Mouse (Mus musculus) liver, adult (tissue): ENCODE results near the gene Olfr59.

Source experiments
- GATA4 ChIP-seq: IDR thresholded peaks from 2 replicates; pipeline ENCODE4 v1.6.1; 2014; ENCODE audit warnings: mild to moderate bottlenecking, low read length; ENCODE audit not compliant: insufficient replicate concordance

Gene Olfr59

DNA sequence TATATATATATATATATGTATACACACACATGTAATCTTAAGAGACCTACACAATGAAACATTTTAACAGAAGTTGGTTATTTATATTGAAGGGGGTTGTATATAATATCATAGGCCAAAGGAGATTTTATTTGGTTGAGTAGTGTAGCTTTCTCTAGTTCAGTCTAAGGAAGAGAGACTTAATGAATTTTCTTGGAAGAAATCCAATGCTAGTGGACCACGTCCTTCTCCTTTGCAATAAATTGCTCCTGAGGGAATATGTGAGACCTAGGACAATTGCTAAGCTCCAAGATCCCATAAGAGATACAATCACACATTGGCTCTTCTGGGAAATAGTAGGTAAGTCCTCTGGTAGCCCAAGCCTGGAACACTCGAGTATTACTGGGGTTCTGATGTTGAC lies at the start of gene Olfr59:
Gene Olfr59 (plus strand): TSS at position 301 of the 400 bp plus-strand sequence.
- no peak for TF ChIP-seq GATA4

DNA sequence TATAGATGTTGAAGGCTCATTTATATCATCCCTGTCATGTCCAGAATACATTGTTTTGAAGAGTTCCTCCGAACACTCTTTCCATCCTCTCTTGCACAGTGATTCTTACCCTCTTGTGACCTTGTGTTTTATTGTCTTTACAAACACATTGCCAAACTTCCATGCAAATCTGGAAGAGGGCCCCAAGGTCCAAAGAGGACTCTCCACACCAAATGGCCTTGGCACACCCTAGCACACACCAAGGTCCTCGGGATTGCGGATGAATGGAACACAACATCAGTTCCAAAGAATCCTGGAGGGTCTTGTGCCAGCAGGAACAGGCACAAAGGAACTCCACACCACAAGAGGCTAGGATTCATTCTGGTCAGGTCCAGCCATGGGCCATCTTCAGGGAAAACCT lies 42.3 kb upstream of the Olfr59 start:
- TF ChIP-seq GATA4: no peak

GRCm38 (mm10) chr11:74259508-74259907 lies 24.0 kb upstream of the Olfr59 start, which contains the start of gene Olfr406:
TSS of gene Olfr406 (plus strand) at chr11:74259808.
- no peak for TF ChIP-seq GATA4

- no peak for TF ChIP-seq GATA4
These were observed 3.7 kb downstream of the Olfr59 start for GRCm38 (mm10) chr11:74287256-74287655.

DNA sequence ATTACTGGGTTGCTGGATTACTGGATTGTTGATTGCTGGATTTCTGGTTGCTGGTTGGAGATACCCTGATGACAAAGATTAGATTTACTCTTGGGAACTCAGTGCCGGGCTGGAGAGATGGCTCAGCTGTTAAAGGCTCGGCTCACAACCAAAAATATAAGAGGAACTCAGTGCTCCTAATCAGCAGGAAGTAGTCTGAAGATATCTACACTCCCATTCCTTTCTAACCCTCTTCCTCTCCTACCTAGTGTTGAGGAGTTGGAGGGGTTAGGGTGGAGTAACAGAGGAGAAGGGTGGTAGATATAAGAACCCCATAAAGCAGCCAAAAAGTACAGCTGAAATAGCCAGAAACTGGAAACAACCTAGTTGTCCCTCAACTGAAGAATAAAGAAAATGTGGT lies 42.5 kb downstream of the Olfr59 start:
- no peak for TF ChIP-seq GATA4

DNA sequence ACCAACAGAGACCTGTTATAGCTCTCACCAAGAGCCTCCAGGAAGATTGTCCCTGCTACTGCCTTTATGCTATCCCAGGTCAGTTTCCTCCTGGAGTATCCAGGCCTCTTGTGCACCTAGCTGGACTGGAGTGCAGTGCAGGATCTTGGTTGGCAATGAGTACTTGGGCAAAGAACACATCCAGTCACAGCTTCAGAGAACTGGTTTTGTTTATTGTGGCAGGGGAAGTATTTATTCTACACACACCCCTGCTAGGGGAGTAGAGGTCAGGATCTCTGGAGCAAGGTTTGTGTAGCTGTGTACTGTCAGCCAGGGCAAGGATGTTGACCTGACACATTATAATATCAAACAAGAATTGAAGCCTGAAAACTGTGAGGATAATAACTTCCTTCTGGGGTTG lies 45.2 kb downstream of the Olfr59 start:
- TF ChIP-seq GATA4: no peak

DNA sequence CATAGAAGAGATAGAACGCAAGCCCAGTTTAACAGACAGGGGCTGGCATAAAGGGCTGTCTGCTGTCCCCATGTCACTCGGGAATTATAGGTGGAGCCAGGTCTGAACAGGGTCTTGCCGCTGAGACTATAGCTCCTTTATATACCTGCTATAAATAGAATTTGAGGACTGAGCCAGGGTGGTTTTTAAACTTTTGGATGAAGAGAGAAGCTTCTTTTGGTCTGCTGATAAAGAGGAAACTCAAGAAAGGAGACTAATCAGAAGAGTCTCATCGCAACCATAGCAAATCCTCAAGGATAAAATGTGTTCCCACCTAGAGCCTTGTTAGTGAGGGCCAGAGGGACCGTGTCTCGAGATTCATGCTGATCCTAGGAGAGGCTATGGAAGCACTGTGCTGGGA lies 54.4 kb downstream of the Olfr59 start, which contains the start of gene Olfr410:
Gene Olfr410 (minus strand): TSS at position 101 of the 400 bp plus-strand sequence.
- TF ChIP-seq GATA4: no peak
